Mouse (Mus musculus): Measurements from ENCODE around the gene Esyt1.

Esyt1 gene

DNA sequence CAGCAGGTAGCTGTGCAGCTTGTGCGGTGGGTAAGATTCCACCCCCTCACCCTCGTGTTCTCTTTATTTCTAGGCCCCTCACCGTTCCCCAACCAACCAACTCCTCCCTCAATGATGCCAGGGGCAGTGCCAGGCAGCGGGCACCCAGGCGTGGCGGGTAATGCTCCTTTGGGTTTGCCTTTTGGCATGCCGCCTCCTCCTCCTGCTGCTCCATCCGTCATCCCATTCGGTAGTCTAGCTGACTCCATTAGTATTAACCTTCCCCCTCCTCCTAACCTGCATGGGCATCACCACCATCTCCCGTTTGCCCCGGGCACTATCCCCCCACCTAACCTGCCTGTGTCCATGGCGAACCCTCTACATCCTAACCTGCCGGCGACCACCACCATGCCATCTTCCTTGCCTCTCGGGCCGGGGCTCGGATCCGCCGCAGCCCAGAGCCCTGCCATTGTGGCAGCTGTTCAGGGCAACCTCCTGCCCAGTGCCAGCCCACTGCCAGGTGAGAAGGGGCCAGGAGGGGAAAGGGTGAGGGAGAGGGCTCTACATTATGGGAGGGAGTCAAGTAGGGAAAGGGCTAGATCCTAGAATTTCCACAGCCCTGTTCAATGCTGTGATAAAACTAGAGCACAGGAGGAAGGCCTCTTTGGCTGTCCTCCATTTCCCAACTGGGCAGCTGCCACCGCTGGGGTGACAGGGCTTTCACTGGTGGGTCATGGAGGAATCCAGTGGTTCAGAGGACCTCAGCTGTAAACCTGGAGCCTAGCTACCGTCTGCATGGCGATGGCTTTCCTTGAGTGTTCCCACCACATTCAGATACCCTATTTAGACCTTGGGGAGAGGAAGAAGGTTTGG lies 37.6 kb downstream of the Esyt1 start:
- no peak for DNase-seq (ENCODE audit: low spot score)

DNA sequence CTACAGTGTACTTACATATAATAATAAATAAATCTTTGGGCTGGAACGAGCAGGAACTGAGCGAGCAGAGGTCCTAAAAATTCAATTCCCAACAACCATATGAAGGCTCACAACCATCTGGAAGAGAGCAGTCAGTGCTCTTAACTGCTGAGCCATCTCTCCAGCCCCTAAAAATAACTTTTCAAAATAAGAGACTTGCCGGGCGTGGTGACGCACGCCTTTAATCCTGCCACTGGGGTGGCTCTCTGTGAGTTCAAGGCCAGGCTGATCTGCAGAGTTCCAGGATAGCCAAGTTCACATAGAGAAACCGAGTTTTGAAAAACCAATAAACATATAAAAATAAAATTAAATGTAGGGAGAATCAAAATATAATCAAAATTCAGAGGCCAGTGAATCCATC lies 39.3 kb downstream of the Esyt1 start:
- DNase-seq (ENCODE audit: low spot score), result no peak

DNA sequence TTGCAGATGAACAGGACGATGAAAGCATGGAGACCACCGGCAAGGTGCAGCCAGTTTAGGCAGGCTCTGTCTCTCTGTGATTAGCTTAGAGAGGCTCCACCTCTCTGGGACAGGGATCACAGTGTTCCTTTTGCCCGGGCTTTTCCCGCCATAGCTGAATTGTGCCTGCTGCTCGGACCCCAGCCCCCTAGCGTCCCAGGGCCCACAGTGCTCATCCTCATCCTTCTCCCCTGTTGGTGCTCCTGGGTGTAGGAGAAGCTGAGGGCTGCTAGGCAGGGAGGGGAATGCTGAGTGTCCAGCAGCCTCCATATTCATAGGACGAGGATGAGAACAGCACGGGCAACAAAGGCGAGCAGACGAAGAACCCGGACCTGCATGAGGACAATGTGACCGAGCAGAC lies 51.3 kb downstream of the Esyt1 start:
- no peak for DNase-seq (ENCODE audit: low spot score)

DNA sequence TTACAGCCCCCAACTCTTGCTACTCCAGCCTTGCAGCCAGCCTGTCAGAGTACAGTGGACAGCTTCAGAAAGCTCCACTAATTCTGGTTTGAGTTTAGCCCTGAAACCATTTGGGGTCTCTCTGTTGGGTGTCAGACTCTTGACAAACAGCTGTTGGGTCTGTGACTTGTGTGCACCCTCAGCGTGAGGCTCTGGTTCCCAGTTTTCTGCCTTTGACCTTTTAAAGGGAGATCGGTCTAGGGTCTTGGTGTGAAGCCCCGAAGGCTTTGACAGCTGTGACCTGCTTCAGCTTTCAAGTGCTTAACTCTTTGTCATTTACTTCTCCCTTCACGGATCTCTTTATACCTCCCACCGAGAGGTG lies 65.4 kb downstream of the Esyt1 start:
- DNase-seq (ENCODE audit: low spot score), result no peak
